Mouse (Mus musculus) inflammation-experienced regulatory T-cells (primary cell): ENCODE measurements around the gene Wfdc1. TPM values are rescaled to one million over a fixed set of nuclear protein-coding genes. Genes with fewer than 3 reads are reported as not detected.

Experiments used
- polyA plus RNA-seq, 2 experiments: library from polyadenylated mRNA; unstranded; fragments of 100-300 nt; shearing (Covaris generic); gene quantifications; one replicate each; pipeline ENCODE4 v1.2.1; 2017

Wfdc1 gene
- polyA plus RNA-seq = not detected

GRCm38 (mm10) chr8:119666219-119666951 lies at the start of gene Wfdc1:
Gene Wfdc1, plus strand, starts transcription at chr8:119666365.

GRCm38 (mm10) chr8:119635378-119635777 lies 30.8 kb upstream of the Wfdc1 start, which contains the start of gene Kcng4:
Gene Kcng4, minus strand, starts transcription at chr8:119635680.

GRCm38 (mm10) chr8:119699549-119700134 lies 33.5 kb downstream of the Wfdc1 start, which contains the start of gene Atp2c2:
Gene Atp2c2, plus strand, starts transcription at chr8:119700009.

Other genes starting within 250 kb of the Wfdc1 start
- gene Osgin1, start 232.2 kb upstream of the Wfdc1 start, polyA plus RNA-seq = 10 to 100 TPM; 14.3 to 19.4 TPM
- gene Necab2, start 219.6 kb upstream of the Wfdc1 start, polyA plus RNA-seq = under 1 TPM in 1 of 2 experiments, not detected in 1; 0.23 TPM
- gene Slc38a8, start 164.7 kb upstream of the Wfdc1 start, polyA plus RNA-seq = under 1 TPM in 1 of 2 experiments, not detected in 1; 0.54 TPM
- gene Mbtps1, start 107.6 kb upstream of the Wfdc1 start, polyA plus RNA-seq = 10 to 100 TPM; 78.1 to 93.0 TPM
- 100 to 1,000 TPM in 1 of 2 experiments, 10 to 100 TPM in 1; 81.4 to 119 TPM for gene Hsdl1, start 91.2 kb upstream of the Wfdc1 start, polyA plus RNA-seq
- not detected for gene Dnaaf1, start 91.1 kb upstream of the Wfdc1 start, polyA plus RNA-seq
- 10 to 100 TPM; 25.8 to 37.0 TPM for gene Taf1c, start 61.1 kb upstream of the Wfdc1 start, polyA plus RNA-seq
- under 1 TPM in 1 of 2 experiments, not detected in 1; 0.87 TPM for gene Adad2, start 53.6 kb upstream of the Wfdc1 start, polyA plus RNA-seq
- 1 to 10 TPM in 1 of 2 experiments, not detected in 1; 1.1 TPM for gene Kcng4, start 30.7 kb upstream of the Wfdc1 start, polyA plus RNA-seq
- under 1 TPM; 0.10 to 0.16 TPM for gene Atp2c2, start 33.6 kb downstream of the Wfdc1 start, polyA plus RNA-seq
- 10 to 100 TPM in 1 of 2 experiments, 1 to 10 TPM in 1; 8.6 to 10.9 TPM for gene Tldc1, start 112.1 kb downstream of the Wfdc1 start, polyA plus RNA-seq
- 100 to 1,000 TPM; 339 to 362 TPM for gene Cotl1, start 174.2 kb downstream of the Wfdc1 start, polyA plus RNA-seq
- 10 to 100 TPM; 22.8 to 27.4 TPM for gene Klhl36, start 195.9 kb downstream of the Wfdc1 start, polyA plus RNA-seq
- 10 to 100 TPM; 85.6 to 88.1 TPM for gene Usp10, start 244.0 kb downstream of the Wfdc1 start, polyA plus RNA-seq
- gene Gm20388, start 244.5 kb downstream of the Wfdc1 start, polyA plus RNA-seq = 10 to 100 TPM in 1 of 2 experiments, not detected in 1; 14.4 TPM